In the genomic region with DNA sequence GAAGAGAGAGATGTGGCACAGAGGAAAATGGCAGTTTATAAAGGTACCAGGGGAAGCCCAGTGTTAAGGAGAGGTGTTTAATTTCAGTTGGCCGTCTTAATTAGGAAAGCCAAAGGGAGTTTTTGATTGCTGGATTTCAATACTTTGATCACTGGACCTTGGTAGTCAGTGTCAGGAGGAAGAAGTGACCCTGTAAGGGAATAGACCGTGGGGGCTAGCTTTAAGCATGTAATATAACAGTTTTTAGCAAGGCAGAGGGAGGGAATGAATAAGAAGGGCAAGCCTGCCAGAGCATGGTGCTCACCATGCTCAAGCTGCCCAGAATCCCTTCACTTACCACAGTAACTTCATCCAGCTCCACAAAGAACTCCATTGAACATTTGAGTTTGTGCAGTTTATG, we compare ENCODE assay signal across 26 mouse cellular contexts.
"Had no signal": no experiment of that assay in that cellular context is flagged by ENCODE, and none has a peak within 500 bp of the region (broad histone marks: within the 10 kb centered on the region; RNA-seq: fewer than 3 reads in every experiment).

No protein-coding gene starts in this region.

- H3K4me3 ChIP-seq: embryonic facial prominence, embryonic 10.5 days; embryonic facial prominence, embryonic 12.5 days; embryonic facial prominence, embryonic 13.5 days; embryonic facial prominence, embryonic 15.5 days; erythroblast, embryonic 14.5 days; forebrain, embryonic 10.5 days; forebrain, embryonic 12.5 days; forebrain, embryonic 13.5 days; forebrain, embryonic 15.5 days; gastrocnemius, adult 2 months had no signal

- H3K9ac ChIP-seq: embryonic facial prominence, embryonic 12.5 days; embryonic facial prominence, embryonic 13.5 days; embryonic facial prominence, embryonic 15.5 days; forebrain, embryonic 12.5 days; forebrain, embryonic 13.5 days; forebrain, embryonic 15.5 days; forebrain, postnatal 0 days had no signal

- ATAC-seq: forebrain, embryonic 13.5 days; forebrain, embryonic 14.5 days; forebrain, embryonic 15.5 days; forebrain, embryonic 16.5 days; forebrain, postnatal 0 days had no signal

- H3K4me2 ChIP-seq: embryonic facial prominence, embryonic 12.5 days; embryonic facial prominence, embryonic 13.5 days; embryonic facial prominence, embryonic 15.5 days; forebrain, embryonic 12.5 days; forebrain, embryonic 13.5 days; forebrain, embryonic 15.5 days had no signal

- H3K9me3 ChIP-seq: embryonic facial prominence, embryonic 12.5 days; embryonic facial prominence, embryonic 13.5 days; embryonic facial prominence, embryonic 15.5 days; forebrain, embryonic 13.5 days; forebrain, embryonic 15.5 days had no signal

- H3K4me1 ChIP-seq: embryonic facial prominence, embryonic 10.5 days; embryonic facial prominence, embryonic 12.5 days; embryonic facial prominence, embryonic 13.5 days; embryonic facial prominence, embryonic 15.5 days; forebrain, embryonic 10.5 days; forebrain, embryonic 12.5 days; forebrain, embryonic 13.5 days; forebrain, embryonic 15.5 days had no signal

- H3K27ac ChIP-seq: embryonic facial prominence, embryonic 10.5 days; embryonic facial prominence, embryonic 12.5 days; embryonic facial prominence, embryonic 13.5 days; embryonic facial prominence, embryonic 15.5 days; forebrain, embryonic 10.5 days; forebrain, embryonic 12.5 days; forebrain, embryonic 13.5 days; forebrain, embryonic 15.5 days; gastrocnemius, adult 2 months had no signal

- H3K36me3 ChIP-seq: embryonic facial prominence, embryonic 10.5 days; embryonic facial prominence, embryonic 12.5 days; embryonic facial prominence, embryonic 13.5 days; embryonic facial prominence, embryonic 15.5 days; forebrain, embryonic 10.5 days; forebrain, embryonic 12.5 days; forebrain, embryonic 15.5 days had no signal

- DNase-seq: cerebellum, adult 18-20 months; cerebellum, adult 2 months; cerebellum, adult 8-10 months; cerebellum, adult 9-10 months; cerebellum, adult 9-11 months; cerebellum, postnatal 25 days; cerebellum, postnatal 36 days; embryo, embryonic 11 days; forebrain, postnatal 0 days; gastrocnemius, adult 2 months; gastrocnemius, postnatal 10 days; gastrocnemius, postnatal 14 days; gastrocnemius, postnatal 25 days; gastrocnemius, postnatal 36 days; heart, adult 11 months had no signal

- H3K27me3 ChIP-seq: embryonic facial prominence, embryonic 12.5 days; embryonic facial prominence, embryonic 13.5 days; embryonic facial prominence, embryonic 15.5 days; forebrain, embryonic 12.5 days; forebrain, embryonic 13.5 days; forebrain, embryonic 15.5 days had no signal
